Mouse (Mus musculus) sigmoid colon, adult 10 weeks (tissue): ENCODE results near the gene Kif20b. TPM values are rescaled to one million over a fixed set of nuclear protein-coding genes. Genes with fewer than 3 reads are reported as not detected.

Experiments used
- polyA plus RNA-seq: library from polyadenylated mRNA; stranded (reverse); fragments of 350-450 nt; fragmentation: Illumina TruSeq; extraction: RNeasy Lipid Tissue Mini Kit (QIAGEN cat#74804); gene quantifications from one replicate; pipeline ENCODE4 v1.2.3, GENCODE M21; 2014; ENCODE audit warnings: low read depth, low replicate concordance

The Kif20b gene
- 33.2 TPM for polyA plus RNA-seq

DNA sequence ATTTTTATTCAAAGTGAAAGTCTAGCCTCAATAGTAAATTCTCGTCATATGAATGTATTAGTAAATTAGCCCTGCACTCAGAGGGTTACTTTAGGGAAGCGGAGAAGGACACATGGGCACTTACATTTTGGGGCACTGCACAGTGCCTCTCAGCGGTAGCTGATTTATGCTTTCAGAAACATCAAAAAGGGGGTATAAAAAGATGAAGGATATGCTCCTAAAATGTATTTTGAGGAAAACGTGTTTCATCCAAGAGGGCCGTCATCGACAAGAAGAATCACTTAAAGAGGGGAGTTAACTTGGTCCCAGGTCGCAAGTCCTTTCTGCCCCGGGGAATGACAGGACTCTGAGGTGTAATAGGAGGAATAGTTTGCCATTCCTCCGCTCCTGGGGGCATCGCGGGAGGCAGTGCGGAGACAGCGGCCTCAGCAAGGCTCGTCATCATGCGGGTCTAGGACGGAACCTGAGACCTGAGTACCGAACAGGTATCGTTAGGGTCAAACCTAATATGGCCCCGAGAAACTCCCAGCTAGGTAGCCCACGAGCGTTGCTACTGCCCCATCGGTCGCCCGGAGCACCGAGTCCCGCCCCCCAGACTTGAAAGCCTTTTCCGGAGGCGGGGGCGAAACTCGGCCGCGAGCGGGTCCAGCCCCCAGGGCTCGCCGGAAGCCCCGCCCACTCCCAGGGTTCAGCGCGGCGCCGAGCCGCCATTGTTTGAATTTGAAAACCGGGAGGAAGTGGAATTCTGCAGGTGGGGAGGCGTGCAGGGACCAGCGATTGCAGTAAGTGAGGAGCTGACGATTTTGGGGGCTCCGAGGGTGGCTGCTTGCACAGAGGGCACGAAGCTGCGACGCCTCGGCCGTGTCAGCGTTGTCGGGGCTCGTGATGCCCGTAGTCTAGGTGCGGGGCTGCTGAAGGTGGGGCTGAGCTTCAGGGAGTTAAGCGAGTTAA, at the start of gene Kif20b:
Gene Kif20b, plus strand, starts transcription at position 710 of the 951 bp plus-strand sequence.

GRCm38 (mm10) chr19:34878603-34879541, 43.3 kb upstream of the Kif20b start, which contains the start of gene Pank1:
Pank1 (minus strand) TSS chr19:34879455.

Other genes starting within 250 kb of the Kif20b start
- gene Slc16a12, start 175.1 kb upstream of the Kif20b start, polyA plus RNA-seq: 15.1 TPM
- 54.1 TPM for gene Pank1, start 42.9 kb upstream of the Kif20b start, polyA plus RNA-seq